Mouse (Mus musculus): ENCODE measurements around the gene Rrp12. TPM values are rescaled to one million over a fixed set of nuclear protein-coding genes. Genes with fewer than 3 reads are reported as not detected.
"Not testable (repeated sequence)": the region's sequence is repeated elsewhere in the genome, so short reads cannot be mapped to it uniquely, and the experiment has no call there.

The Rrp12 gene
- polyA plus RNA-seq, 1 experiment from 2014 or later = 16.8 TPM

GRCm38 (mm10) chr19:41902848-41903593, 7.0 kb upstream of the Rrp12 start:
- 85% methylated on average over 10 of the region's 10 CpGs for WGBS
- ATAC-seq (ENCODE audit: insufficient number of reproducible peaks, insufficient read depth, low FRiP score, low TSS enrichment, low read depth) = no peak
- H3K27me3 ChIP-seq = no peaks in the 10 kb centered on the region

GRCm38 (mm10) chr19:41901696-41902095, 5.7 kb upstream of the Rrp12 start:
- no peak overlapping the region for H3K4me3 ChIP-seq
- H3K9me3 ChIP-seq = no peaks in the 10 kb centered on the region
- H3K27me3 ChIP-seq = no peaks in the 10 kb centered on the region
- H3K9ac ChIP-seq = no peak overlapping the region
- H3K27ac ChIP-seq = no peak overlapping the region
- ATAC-seq (ENCODE audit: insufficient number of reproducible peaks, insufficient read depth, low FRiP score, low TSS enrichment, low read depth) = no peak
- H3K4me2 ChIP-seq = no peak overlapping the region
- H3K4me1 ChIP-seq = no peaks in the 10 kb centered on the region
- 51% methylated on average over 2 of the region's 2 CpGs for WGBS
- H3K36me3 ChIP-seq = no peaks in the 10 kb centered on the region

More at GRCm38 (mm10) chr19:41902848-41903593, 7.0 kb upstream of the Rrp12 start:
- H3K27ac ChIP-seq = no peak overlapping the region
- no peaks in the 10 kb centered on the region for H3K9me3 ChIP-seq
- no peak overlapping the region for H3K4me3 ChIP-seq
- no peaks in the 10 kb centered on the region for H3K4me1 ChIP-seq
- no peak overlapping the region for H3K9ac ChIP-seq
- H3K36me3 ChIP-seq = no peaks in the 10 kb centered on the region
- H3K4me2 ChIP-seq = no peak overlapping the region

- Histone ChIP-seq H3K4me2 (no peak overlapping the region), H3K9ac (no peak overlapping the region), H3K27ac (no peak overlapping the region), H3K36me3 (no peaks in the 10 kb centered on the region), H3K9me3 (no peaks in the 10 kb centered on the region), H3K4me3 (no peak overlapping the region), H3K27me3 (no peaks in the 10 kb centered on the region), H3K4me1 (peaks cover 3% of the 10 kb centered on the region; the same call in 1 of the 2 replicates)
- no peak for ATAC-seq (ENCODE audit: insufficient number of reproducible peaks, insufficient read depth, low FRiP score, low TSS enrichment, low read depth)
- 85% methylated on average over 8 of the region's 8 CpGs for WGBS
These were observed 4.6 kb upstream of the Rrp12 start for GRCm38 (mm10) chr19:41900495-41901090.

GRCm38 (mm10) chr19:41898860-41899259, 2.9 kb upstream of the Rrp12 start:
- Histone ChIP-seq H3K36me3 (no peaks in the 10 kb centered on the region), H3K9ac (no peak overlapping the region), H3K4me3 (no peak overlapping the region), H3K27me3 (no peaks in the 10 kb centered on the region), H3K9me3 (no peaks in the 10 kb centered on the region), H3K4me2 (no peak overlapping the region), H3K27ac (no peak overlapping the region), H3K4me1 (peaks cover 15% of the 10 kb centered on the region)
- 48% methylated on average over 4 of the region's 4 CpGs for WGBS
- no peak for ATAC-seq (ENCODE audit: insufficient number of reproducible peaks, insufficient read depth, low FRiP score, low TSS enrichment, low read depth)

- Histone ChIP-seq H3K4me3 (peak overlapping the region; percentile 83), H3K4me2 (peak overlapping the region; percentile 92), H3K9me3 (no peaks in the 10 kb centered on the region), H3K36me3 (0 out of 2 replicates have a peak, but pooled peaks cover 4% of the 10 kb centered on the region), H3K27me3 (no peaks in the 10 kb centered on the region), H3K9ac (peak overlapping the region; percentile 57), H3K4me1 (peaks cover 15% of the 10 kb centered on the region), H3K27ac (no peak overlapping the region)
- 16% methylated on average over 18 of the region's 18 CpGs for WGBS
- ATAC-seq (ENCODE audit: insufficient number of reproducible peaks, insufficient read depth, low FRiP score, low TSS enrichment, low read depth) = no peak
These were observed 342 bp upstream of the Rrp12 start for GRCm38 (mm10) chr19:41896319-41896711.

- no peak overlapping the region for H3K27ac ChIP-seq
- peak overlapping the region; percentile 92 for H3K4me2 ChIP-seq
- peak overlapping the region; percentile 73 for H3K9ac ChIP-seq
- H3K9me3 ChIP-seq = no peaks in the 10 kb centered on the region
- peaks cover 15% of the 10 kb centered on the region for H3K4me1 ChIP-seq
- H3K36me3 ChIP-seq = peaks cover 17% of the 10 kb centered on the region
- peak overlapping the region; percentile 83 for H3K4me3 ChIP-seq
- ATAC-seq (ENCODE audit: insufficient number of reproducible peaks, insufficient read depth, low FRiP score, low TSS enrichment, low read depth) = no peak
- 47% methylated on average over 7 of the region's 7 CpGs for WGBS
- H3K27me3 ChIP-seq = no peaks in the 10 kb centered on the region
These were observed 1.0 kb downstream of the Rrp12 start for GRCm38 (mm10) chr19:41894959-41895358.

GRCm38 (mm10) chr19:41888191-41888590, 7.8 kb downstream of the Rrp12 start:
- no peak overlapping the region for H3K27ac ChIP-seq
- peaks cover 80% of the 10 kb centered on the region for H3K36me3 ChIP-seq
- H3K9ac ChIP-seq = no peak overlapping the region
- H3K27me3 ChIP-seq = no peaks in the 10 kb centered on the region
- no peaks in the 10 kb centered on the region for H3K4me1 ChIP-seq
- H3K4me2 ChIP-seq = no peak overlapping the region
- no peaks in the 10 kb centered on the region for H3K9me3 ChIP-seq
- no peak overlapping the region for H3K4me3 ChIP-seq
- no peak for ATAC-seq (ENCODE audit: insufficient number of reproducible peaks, insufficient read depth, low FRiP score, low TSS enrichment, low read depth)

- no peak overlapping the region for H3K27ac ChIP-seq
- H3K4me3 ChIP-seq = no peak overlapping the region
- no peaks in the 10 kb centered on the region for H3K4me1 ChIP-seq
- no peak overlapping the region for H3K9ac ChIP-seq
- no peaks in the 10 kb centered on the region for H3K9me3 ChIP-seq
- 91% methylated on average over 9 of the region's 9 CpGs for WGBS
- peaks cover 83% of the 10 kb centered on the region for H3K36me3 ChIP-seq
- no peaks in the 10 kb centered on the region for H3K27me3 ChIP-seq
- H3K4me2 ChIP-seq = no peak overlapping the region
- ATAC-seq (ENCODE audit: insufficient number of reproducible peaks, insufficient read depth, low FRiP score, low TSS enrichment, low read depth) = no peak
These were observed 12.1 kb downstream of the Rrp12 start for GRCm38 (mm10) chr19:41883882-41884281.

GRCm38 (mm10) chr19:41881842-41882241, 14.1 kb downstream of the Rrp12 start:
- WGBS = 92% methylated on average over 4 of the region's 4 CpGs
- Histone ChIP-seq H3K9me3 (no peaks in the 10 kb centered on the region), H3K27ac (no peak overlapping the region), H3K36me3 (peaks cover 75% of the 10 kb centered on the region), H3K9ac (no peak overlapping the region), H3K4me1 (no peaks in the 10 kb centered on the region), H3K4me2 (no peak overlapping the region), H3K27me3 (no peaks in the 10 kb centered on the region), H3K4me3 (no peak overlapping the region)
- ATAC-seq (ENCODE audit: insufficient number of reproducible peaks, insufficient read depth, low FRiP score, low TSS enrichment, low read depth) = no peak

GRCm38 (mm10) chr19:41874356-41874755, 21.6 kb downstream of the Rrp12 start:
- ATAC-seq (ENCODE audit: insufficient number of reproducible peaks, insufficient read depth, low FRiP score, low TSS enrichment, low read depth) = no peak
- Histone ChIP-seq H3K4me3 (no peak overlapping the region), H3K27me3 (no peaks in the 10 kb centered on the region), H3K9ac (no peak overlapping the region), H3K4me1 (no peaks in the 10 kb centered on the region), H3K4me2 (no peak overlapping the region), H3K36me3 (peaks cover 80% of the 10 kb centered on the region), H3K9me3 (no peaks in the 10 kb centered on the region), H3K27ac (no peak overlapping the region)
- 89% methylated on average over 14 of the region's 14 CpGs for WGBS

GRCm38 (mm10) chr19:41872285-41872684, 23.7 kb downstream of the Rrp12 start:
- no peak overlapping the region for H3K27ac ChIP-seq
- no peaks in the 10 kb centered on the region for H3K27me3 ChIP-seq
- H3K9ac ChIP-seq = no peak overlapping the region
- no peaks in the 10 kb centered on the region for H3K4me1 ChIP-seq
- peaks cover 89% of the 10 kb centered on the region for H3K36me3 ChIP-seq
- ATAC-seq (ENCODE audit: insufficient number of reproducible peaks, insufficient read depth, low FRiP score, low TSS enrichment, low read depth) = no peak
- WGBS = 90% methylated on average over 2 of the region's 2 CpGs
- no peak overlapping the region for H3K4me3 ChIP-seq
- H3K9me3 ChIP-seq = no peaks in the 10 kb centered on the region
- no peak overlapping the region for H3K4me2 ChIP-seq

GRCm38 (mm10) chr19:41869946-41870345, 26.0 kb downstream of the Rrp12 start:
- not testable (repeated sequence) for ATAC-seq (ENCODE audit: insufficient number of reproducible peaks, insufficient read depth, low FRiP score, low TSS enrichment, low read depth); H3K9me3 ChIP-seq; H3K27ac ChIP-seq; H3K4me3 ChIP-seq; H3K27me3 ChIP-seq; H3K4me1 ChIP-seq; H3K9ac ChIP-seq; H3K4me2 ChIP-seq
- peaks cover 92% of the 10 kb centered on the region for H3K36me3 ChIP-seq
- WGBS = 64% methylated on average over 5 of the region's 5 CpGs

Data from embryonic facial prominence, embryonic 13.5 days (tissue).